Mouse (Mus musculus): ENCODE results near the gene Bcl2l11. TPM values are rescaled to one million over a fixed set of nuclear protein-coding genes. Genes with fewer than 3 reads are reported as not detected.

Gene Bcl2l11
- total RNA-seq, 2 experiments from 2014 or later, result 9.3 to 10.5 TPM

DNA sequence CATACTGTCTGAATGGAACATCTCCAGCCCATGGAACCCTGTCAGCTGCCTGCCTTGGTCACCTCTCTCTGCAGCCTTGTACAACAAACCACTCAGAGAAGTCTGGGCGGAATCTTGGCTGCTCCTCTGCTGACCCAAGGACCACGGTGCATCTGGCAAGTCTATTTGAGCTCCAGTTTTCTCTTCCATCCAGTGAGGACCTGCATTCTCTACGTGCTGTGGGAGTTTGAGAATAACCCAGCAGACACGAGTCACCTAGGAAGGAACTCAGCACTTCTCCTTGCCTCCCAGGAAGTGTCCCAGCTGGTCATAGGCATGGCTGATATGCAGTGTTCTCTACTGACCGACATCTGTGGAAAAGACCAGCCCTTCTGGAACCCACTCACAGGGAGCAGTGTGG lies 8.6 kb downstream of the Bcl2l11 start:
- no peak for DNase-seq (ENCODE audit: low spot score in 2 of 2)
- intact Hi-C loops (cut with DNase I), result no loop called here

DNA sequence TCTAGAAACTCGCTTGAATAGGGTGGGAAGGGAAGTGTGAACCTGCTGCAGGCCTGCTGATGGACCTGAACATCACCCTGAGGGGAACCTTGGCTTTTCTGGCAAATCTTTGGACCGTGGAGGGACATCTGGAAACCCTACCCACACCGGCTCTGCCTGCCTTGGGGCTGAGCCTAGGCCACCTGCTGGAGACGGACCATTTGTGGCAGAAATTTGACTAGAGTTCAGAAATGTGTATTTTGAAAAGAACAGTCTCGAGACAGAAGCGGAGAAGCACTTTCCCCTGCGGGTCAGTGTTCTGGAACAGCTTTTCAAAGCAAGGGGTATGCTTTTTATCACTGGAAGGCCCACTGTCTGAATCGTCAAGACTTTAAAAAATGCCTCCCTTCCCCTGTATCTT lies 9.1 kb downstream of the Bcl2l11 start:
- intact Hi-C loops (cut with DNase I), result no loop called here
- no peak for DNase-seq (ENCODE audit: low spot score in 2 of 2)

DNA sequence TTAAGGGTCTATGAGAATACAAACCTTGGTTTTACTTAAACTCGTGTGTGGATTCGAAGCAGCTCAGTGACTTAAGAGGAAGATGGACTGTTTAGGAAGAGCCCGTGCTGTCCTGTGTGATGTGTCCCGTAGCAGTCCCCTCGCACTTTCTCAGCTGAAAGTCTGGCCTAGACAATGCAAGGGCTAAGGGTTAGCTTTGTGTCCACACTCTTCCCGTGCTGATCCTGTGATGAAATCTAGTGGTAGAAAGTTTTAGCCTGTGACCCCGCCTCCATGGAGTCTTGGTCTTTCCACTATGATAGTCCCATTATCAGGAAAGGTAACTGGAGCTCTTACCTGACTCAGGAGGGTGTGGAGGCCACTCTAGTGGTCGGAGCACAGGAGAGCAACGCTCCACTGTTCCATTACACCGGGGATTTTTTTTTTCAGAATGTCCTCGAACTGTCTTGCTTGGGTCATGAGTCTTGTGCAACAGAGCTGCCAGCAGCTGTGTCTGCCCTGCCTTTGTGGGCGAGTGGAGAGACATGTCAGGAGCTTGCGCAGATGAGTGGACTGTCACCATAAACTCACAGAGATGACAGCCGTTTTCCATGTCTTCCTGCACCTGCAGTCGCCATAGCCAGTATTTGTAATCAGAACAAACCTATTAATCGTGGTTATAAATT lies 11.1 kb downstream of the Bcl2l11 start:
- no peak for DNase-seq (ENCODE audit: low spot score in 2 of 2)
- intact Hi-C loops (cut with DNase I), result no loop called here

GRCm38 (mm10) chr2:128137480-128138276 lies 11.8 kb downstream of the Bcl2l11 start:
- intact Hi-C loops (cut with DNase I), result no loop called here
- DNase-seq (ENCODE audit: low spot score in 2 of 2), result no peak

GRCm38 (mm10) chr2:128138924-128139323 lies 13.1 kb downstream of the Bcl2l11 start:
- intact Hi-C loops (cut with DNase I), result no loop called here
- no peak for DNase-seq (ENCODE audit: low spot score in 2 of 2)

- intact Hi-C loops (cut with DNase I), result no loop called here
- no peak for DNase-seq (ENCODE audit: low spot score in 2 of 2)
Observed at GRCm38 (mm10) chr2:128139781-128140180, 13.9 kb downstream of the Bcl2l11 start.

DNA sequence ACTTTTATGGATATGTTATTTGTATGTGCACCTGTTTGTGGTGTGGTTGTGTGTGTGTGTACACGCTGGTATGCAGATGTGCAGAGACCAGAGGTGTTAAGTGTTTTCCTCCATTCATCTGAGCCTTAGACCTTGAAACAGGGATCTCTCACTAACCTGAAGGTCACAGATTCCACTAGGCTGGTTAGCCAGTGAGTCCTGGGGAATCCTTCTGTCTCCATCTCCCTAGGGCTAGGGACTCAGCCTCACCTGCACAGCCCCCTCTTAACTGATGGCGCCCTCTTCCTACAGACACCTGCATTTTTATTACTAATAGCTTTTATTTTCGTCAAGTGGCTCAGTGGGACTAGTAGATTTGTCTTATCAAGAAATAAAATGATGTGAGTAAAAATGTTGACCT lies 14.3 kb downstream of the Bcl2l11 start:
- intact Hi-C loops (cut with DNase I), result no loop called here
- DNase-seq (ENCODE audit: low spot score in 2 of 2), result no peak

DNA sequence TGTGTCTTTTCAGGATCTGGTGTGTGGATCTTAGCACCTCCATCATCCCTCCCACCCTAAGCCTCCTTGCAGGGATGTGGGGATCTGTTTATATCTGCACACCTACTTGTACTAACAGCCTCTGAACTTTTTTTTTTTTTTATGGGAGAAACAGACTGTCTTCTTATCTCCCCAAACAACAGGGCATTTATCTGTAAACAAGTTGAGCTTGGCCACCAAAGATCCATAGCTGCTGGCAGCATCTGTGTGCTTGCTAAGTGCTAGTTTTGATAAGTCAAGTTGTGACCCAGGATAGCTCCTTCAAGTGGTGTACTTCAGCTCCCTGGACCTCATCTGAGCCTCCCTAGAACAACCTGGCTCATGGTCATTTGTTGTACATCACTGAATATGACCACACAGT lies 18.2 kb downstream of the Bcl2l11 start:
- DNase-seq (ENCODE audit: low spot score in 2 of 2), result no peak
- intact Hi-C loops (cut with DNase I), result no loop called here

- intact Hi-C loops (cut with DNase I), result no loop called here
Observed at GRCm38 (mm10) chr2:128145433-128145832, 19.6 kb downstream of the Bcl2l11 start.

GRCm38 (mm10) chr2:128149596-128149995 lies 23.8 kb downstream of the Bcl2l11 start:
- intact Hi-C loops (cut with DNase I), result no loop called here
- DNase-seq (ENCODE audit: low spot score in 2 of 2), result no peak

More at GRCm38 (mm10) chr2:128145433-128145832, 19.6 kb downstream of the Bcl2l11 start:
- DNase-seq (ENCODE audit: low spot score in 2 of 2), result no peak

DNA sequence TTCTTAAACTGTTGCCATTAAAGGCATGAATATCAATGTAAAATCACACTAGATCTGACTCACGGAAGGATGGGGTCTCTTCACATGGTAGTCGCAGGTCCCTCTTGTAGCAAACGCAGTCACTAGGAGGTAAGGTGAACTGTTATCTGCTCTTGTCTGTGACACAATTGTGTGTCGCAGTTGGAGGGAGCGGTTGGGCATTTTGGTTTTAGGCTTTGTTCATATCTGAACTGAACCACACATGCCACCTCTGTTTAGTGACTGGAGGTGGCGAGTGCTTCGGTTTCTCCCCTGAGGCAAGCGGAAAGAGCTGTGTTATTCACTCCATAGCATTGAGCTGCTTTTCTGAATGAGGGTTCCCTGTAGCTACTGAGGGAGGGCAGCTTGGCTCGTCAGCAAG lies 26.4 kb downstream of the Bcl2l11 start:
- DNase-seq (ENCODE audit: low spot score in 2 of 2), result no peak
- intact Hi-C loops (cut with DNase I), result no loop called here

GRCm38 (mm10) chr2:128152845-128153550 lies 27.2 kb downstream of the Bcl2l11 start:
- no peak for DNase-seq (ENCODE audit: low spot score in 2 of 2)
- intact Hi-C loops (cut with DNase I), result no loop called here

DNA sequence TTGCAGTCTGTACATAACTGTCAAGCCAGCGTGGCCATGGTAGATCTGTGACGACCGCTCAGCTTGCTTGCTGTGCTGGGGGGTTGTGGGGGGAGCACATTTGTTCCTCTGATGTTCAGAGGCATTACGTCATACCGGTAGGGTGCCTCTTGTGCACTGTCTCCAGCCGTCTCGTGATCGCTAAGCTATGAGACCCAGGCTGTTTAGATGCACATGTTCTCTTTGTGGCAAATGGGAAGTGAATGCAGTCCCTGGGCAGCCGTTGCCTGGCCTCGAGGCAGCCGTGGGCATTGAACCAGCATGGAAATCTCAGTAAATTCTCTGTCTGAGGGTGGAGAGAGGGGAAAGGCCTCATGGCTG lies 27.7 kb downstream of the Bcl2l11 start:
- no peak for DNase-seq (ENCODE audit: low spot score in 2 of 2)
- intact Hi-C loops (cut with DNase I), result no loop called here

- intact Hi-C loops (cut with DNase I), result no loop called here
- DNase-seq (ENCODE audit: low spot score in 2 of 2), result no peak
Observed at GRCm38 (mm10) chr2:128155412-128156066, 29.7 kb downstream of the Bcl2l11 start.

GRCm38 (mm10) chr2:128156067-128156462 lies 30.2 kb downstream of the Bcl2l11 start:
- DNase-seq (ENCODE audit: low spot score in 2 of 2), result no peak

DNA sequence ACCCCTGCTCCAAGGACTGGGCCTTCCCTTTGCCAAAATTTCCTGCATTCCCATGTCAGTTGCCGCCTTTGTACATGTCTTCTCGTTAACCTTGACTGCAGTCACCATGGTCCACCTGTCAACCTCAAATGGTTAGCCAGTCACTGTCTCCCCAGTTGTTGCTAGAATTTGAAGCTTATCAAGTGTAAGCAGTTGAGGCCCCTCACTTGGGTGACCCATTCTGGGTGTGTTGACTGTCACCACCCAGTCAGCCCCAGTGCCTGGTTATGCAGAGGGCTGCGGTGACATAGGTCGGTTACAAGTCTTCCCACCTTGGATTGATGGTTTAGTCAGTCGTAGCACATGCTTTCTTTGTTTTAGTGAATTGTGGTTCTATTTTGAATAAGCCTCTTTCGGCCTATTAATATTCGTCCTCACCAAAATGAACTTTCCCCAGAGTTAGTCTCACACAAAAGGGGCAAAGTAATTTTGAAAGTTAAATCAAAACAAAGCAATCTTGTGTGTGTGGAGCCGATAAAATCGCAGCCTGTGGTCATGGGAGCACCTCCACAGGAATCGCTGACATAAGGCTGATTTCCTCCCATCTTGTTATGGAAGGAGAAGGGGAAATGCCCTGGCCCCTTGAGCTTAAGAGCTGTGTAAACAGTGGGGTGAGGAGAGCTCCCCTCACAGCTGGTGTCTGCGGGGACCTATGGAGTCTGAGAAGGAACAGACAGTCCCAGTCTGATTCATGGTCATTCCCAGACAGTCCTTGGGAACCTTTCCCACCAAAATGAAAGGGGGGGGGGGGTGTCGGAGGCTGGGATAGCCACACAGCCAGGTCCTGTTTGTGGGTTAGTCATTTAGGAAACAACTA lies 30.9 kb downstream of the Bcl2l11 start:
- no peak for DNase-seq (ENCODE audit: low spot score in 2 of 2)
- intact Hi-C loops (cut with DNase I), result no loop called here

More at GRCm38 (mm10) chr2:128156067-128156462, 30.2 kb downstream of the Bcl2l11 start:
- intact Hi-C loops (cut with DNase I), result no loop called here

- intact Hi-C loops (cut with DNase I), result no loop called here
- no peak for DNase-seq (ENCODE audit: low spot score in 2 of 2)
Observed at GRCm38 (mm10) chr2:128158734-128159410, 33.0 kb downstream of the Bcl2l11 start.

DNA sequence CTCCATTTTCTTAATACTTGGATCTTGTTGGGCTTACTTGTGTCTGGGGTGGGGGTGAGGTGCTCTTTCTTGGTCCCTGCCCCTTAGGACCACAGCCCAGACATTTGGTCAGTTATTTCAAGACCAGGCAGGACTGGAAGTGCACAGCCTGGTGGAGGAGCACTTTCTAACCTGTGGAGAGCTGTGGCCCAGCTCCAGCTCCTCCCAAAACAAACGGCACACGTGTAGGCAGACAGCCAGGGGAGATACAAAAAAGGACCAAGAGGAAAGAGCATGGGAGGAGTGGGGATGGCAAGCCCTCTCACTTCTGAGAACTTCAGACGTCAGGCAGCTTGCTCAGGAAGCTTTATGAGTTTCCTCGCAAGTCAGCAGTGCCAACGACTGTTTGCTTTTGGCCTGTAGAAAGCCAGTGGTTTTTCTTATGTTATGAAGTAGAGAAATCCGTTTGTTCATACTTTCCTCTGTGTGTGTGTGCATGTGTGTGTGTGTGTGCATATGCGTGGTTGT lies 33.8 kb downstream of the Bcl2l11 start:
- intact Hi-C loops (cut with DNase I), result no loop called here
- DNase-seq (ENCODE audit: low spot score in 2 of 2), result no peak
